Comparison of ENCODE assay signal across 8 mouse cellular contexts in genomic region chr11:94676754-94677606, GRCm38 (mm10). TPM values are rescaled to one million over a fixed set of nuclear protein-coding genes. Genes with fewer than 3 reads are reported as not detected.
A peak's percentile ranks its signal among the peaks of the same experiment; 100 is the strongest.
DNase-seq lines count a peak whose midpoint lies in the region; ATAC-seq and TF ChIP-seq lines count a peak whose summit lies in the region.

Gene Xylt2 (minus strand): TSS chr11:94677515.

- under 1% methylated on average over 82 of the region's 82 CpGs for WGBS in bone marrow, adult 2 months
- WGBS in embryonic facial prominence, embryonic 15.5 days, result under 1% methylated on average over 82 of the region's 82 CpGs
- WGBS in kidney, embryonic 14.5 days, result under 1% methylated on average over 76 of the region's 82 CpGs
- WGBS in limb, embryonic 15.5 days, result under 1% methylated on average over 82 of the region's 82 CpGs

- peak; percentile 97 for ATAC-seq in embryonic facial prominence, embryonic 15.5 days (ENCODE audit: insufficient number of reproducible peaks, low FRiP score, low TSS enrichment, low read depth)
- ATAC-seq in kidney, embryonic 14.5 days (ENCODE audit: low FRiP score, low TSS enrichment), result peak; percentile 93
- ATAC-seq in limb, embryonic 15.5 days (ENCODE audit: insufficient number of reproducible peaks, low FRiP score, low TSS enrichment, low read depth), result peak; percentile 94

- no peak for TF ChIP-seq CTCF in bone marrow, adult 2 months (IDR thresholded peaks at IDR 0.05; ENCODE audit: control insufficient read depth, insufficient read depth, low read length)

- peak within 1 kb of the TSS; percentile 66 for H3K4me2 ChIP-seq in embryonic facial prominence, embryonic 15.5 days (replicated peaks)
- H3K4me2 ChIP-seq in kidney, embryonic 14.5 days (replicated peaks; ENCODE audit: low read depth, low read length), result peak within 1 kb of the TSS; percentile 61
- H3K4me2 ChIP-seq in limb, embryonic 15.5 days, result peak within 1 kb of the TSS; percentile 75

- no peaks in the 10 kb centered on the region for H3K27me3 ChIP-seq in embryonic facial prominence, embryonic 15.5 days
- H3K27me3 ChIP-seq in kidney, embryonic 14.5 days (ENCODE audit: control insufficient read depth, insufficient read depth, low read length), result no peaks in the 10 kb centered on the region
- H3K27me3 ChIP-seq in limb, embryonic 15.5 days, result no peaks in the 10 kb centered on the region

- peak within 1 kb of the TSS; percentile 94 for H3K4me3 ChIP-seq in bone marrow, adult 2 months (replicated peaks; ENCODE audit: control insufficient read depth, low read depth, low read length)
- H3K4me3 ChIP-seq in embryonic facial prominence, embryonic 15.5 days (replicated peaks), result peak within 1 kb of the TSS; percentile 85
- H3K4me3 ChIP-seq in kidney, embryonic 14.5 days (ENCODE audit: low read length), result peak within 1 kb of the TSS; percentile 94
- H3K4me3 ChIP-seq in limb, embryonic 15.5 days, result peak within 1 kb of the TSS; percentile 97

- no peaks in the 10 kb centered on the region for H3K4me1 ChIP-seq in bone marrow, adult 2 months (ENCODE audit: control insufficient read depth, insufficient read depth, low read length)
- H3K4me1 ChIP-seq in embryonic facial prominence, embryonic 15.5 days, result peaks cover 35% of the 10 kb centered on the region
- H3K4me1 ChIP-seq in kidney, embryonic 14.5 days (ENCODE audit: control insufficient read depth, insufficient read depth, low read length), result peaks cover 21% of the 10 kb centered on the region
- peaks cover 30% of the 10 kb centered on the region for H3K4me1 ChIP-seq in limb, embryonic 15.5 days

- 0 out of 2 replicates have a peak, but pooled peaks cover 3% of the 10 kb centered on the region for H3K36me3 ChIP-seq in embryonic facial prominence, embryonic 15.5 days
- no peaks in the 10 kb centered on the region for H3K36me3 ChIP-seq in kidney, embryonic 14.5 days (ENCODE audit: control insufficient read depth, insufficient read depth, low read length)
- H3K36me3 ChIP-seq in limb, embryonic 15.5 days, result no peaks in the 10 kb centered on the region; the same call in 1 of the 2 replicates

- DNase-seq in 416B (ENCODE audit: low read depth), result peak; percentile 82
- DNase-seq in heart, adult 9 months (ENCODE audit: low spot score in 2 of 2), result peak; percentile 92
- DNase-seq in monocyte, adult 2 months (ENCODE audit: low read depth in 1 of 2, low spot score in 2 of 2), result peak; percentile 66 to 82
- DNase-seq in spleen, postnatal 36 days (ENCODE audit: low spot score in 2 of 2), result peak; percentile 91 to 92

- H3K9me3 ChIP-seq in embryonic facial prominence, embryonic 15.5 days (replicated peaks), result no peaks in the 10 kb centered on the region
- no peaks in the 10 kb centered on the region for H3K9me3 ChIP-seq in kidney, embryonic 14.5 days (ENCODE audit: control insufficient read depth, low read length)
- no peaks in the 10 kb centered on the region for H3K9me3 ChIP-seq in limb, embryonic 15.5 days

- peak within 1 kb of the TSS; percentile 31; the same call in 1 of the 2 replicates for H3K27ac ChIP-seq in bone marrow, adult 2 months (ENCODE audit: control insufficient read depth, insufficient read depth, low read depth, low read length, poor library complexity)
- H3K27ac ChIP-seq in embryonic facial prominence, embryonic 15.5 days (replicated peaks), result peak within 1 kb of the TSS; percentile 93
- H3K27ac ChIP-seq in kidney, embryonic 14.5 days (ENCODE audit: low read depth, low read length), result peak within 1 kb of the TSS; percentile 82
- H3K27ac ChIP-seq in limb, embryonic 15.5 days, result peak within 1 kb of the TSS; percentile 94

- peak; percentile 52; the same call in 1 of the 2 replicates for TF ChIP-seq POLR2A in bone marrow, adult 2 months (IDR thresholded peaks at IDR 0.05; ENCODE audit: borderline replicate concordance, control insufficient read depth, low read depth, low read length)

- peak within 1 kb of the TSS; percentile 97 for H3K9ac ChIP-seq in embryonic facial prominence, embryonic 15.5 days
- H3K9ac ChIP-seq in kidney, embryonic 14.5 days (ENCODE audit: low read depth, low read length), result peak within 1 kb of the TSS; percentile 94
- H3K9ac ChIP-seq in limb, embryonic 15.5 days, result peak within 1 kb of the TSS; percentile 99

RNA-seq across cellular contexts. Expression of gene Xylt2, which starts in this region (rescaled TPM):
- 6.3 and 7.4 TPM in 2 replicates for polyA plus RNA-seq in bone marrow, adult 2 months (2011; ENCODE audit: insufficient read depth, insufficient read length, low replicate concordance, missing spikeins)
- polyA plus RNA-seq in embryonic facial prominence, embryonic 15.5 days (2015; fragmentation: Nextera tagmentation; extraction: Ambion mirVana), result 26.3 and 27.3 TPM in 2 replicates
- 16.8 and 18.5 TPM in 2 replicates for polyA plus RNA-seq in kidney, embryonic 14.5 days (2014; fragmentation: Nextera tagmentation; extraction: Ambion mirVana)
- polyA plus RNA-seq in limb, embryonic 15.5 days (2015; fragmentation: Nextera tagmentation; extraction: Ambion mirVana), result 19.9 and 22.5 TPM in 2 replicates

Comparison
In these comparisons a context has a peak if more than half of its experiments do, and no peak if none do; other contexts are left out.
1. Peak in every context shown above with its lines: DNase-seq, ATAC-seq, H3K4me3 ChIP-seq and H3K27ac ChIP-seq.
2. H3K27ac ChIP-seq: peak in every context shown above with its lines; median percentile 94 in limb, embryonic 15.5 days; 93 in embryonic facial prominence, embryonic 15.5 days; 82 in kidney, embryonic 14.5 days; 31 in bone marrow, adult 2 months.